Mouse (Mus musculus): ENCODE measurements around the gene Ece1.

The Ece1 gene

GRCm38 (mm10) chr4:137887337-137887992 lies 25.4 kb downstream of the Ece1 start:
- DNase-seq, result no peak

- DNase-seq, result no peak
Observed at GRCm38 (mm10) chr4:137887993-137888388, 26.0 kb downstream of the Ece1 start.

DNA sequence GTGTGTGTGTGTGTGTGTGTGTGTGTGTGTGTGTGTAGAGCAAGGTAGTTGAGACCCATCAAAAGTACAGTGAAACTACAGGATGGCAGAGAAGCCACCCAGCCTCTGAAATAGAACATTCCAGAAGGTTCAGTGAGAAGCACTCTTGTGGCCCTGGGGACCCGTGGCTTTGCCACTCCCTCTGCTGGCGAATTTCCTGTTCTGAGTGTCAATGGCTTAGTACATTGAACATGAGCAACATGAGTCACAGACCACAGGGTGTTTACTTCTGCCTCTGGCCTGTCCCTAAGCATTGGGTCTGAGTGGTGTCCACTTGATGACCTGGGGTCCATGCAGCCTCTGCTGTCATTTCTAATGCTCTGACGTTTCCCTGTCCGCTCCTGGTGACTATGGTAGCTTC lies 28.6 kb downstream of the Ece1 start:
- DNase-seq, result peak; percentile 46

- no peak for DNase-seq
Observed at GRCm38 (mm10) chr4:137891553-137892145, 29.6 kb downstream of the Ece1 start.

DNA sequence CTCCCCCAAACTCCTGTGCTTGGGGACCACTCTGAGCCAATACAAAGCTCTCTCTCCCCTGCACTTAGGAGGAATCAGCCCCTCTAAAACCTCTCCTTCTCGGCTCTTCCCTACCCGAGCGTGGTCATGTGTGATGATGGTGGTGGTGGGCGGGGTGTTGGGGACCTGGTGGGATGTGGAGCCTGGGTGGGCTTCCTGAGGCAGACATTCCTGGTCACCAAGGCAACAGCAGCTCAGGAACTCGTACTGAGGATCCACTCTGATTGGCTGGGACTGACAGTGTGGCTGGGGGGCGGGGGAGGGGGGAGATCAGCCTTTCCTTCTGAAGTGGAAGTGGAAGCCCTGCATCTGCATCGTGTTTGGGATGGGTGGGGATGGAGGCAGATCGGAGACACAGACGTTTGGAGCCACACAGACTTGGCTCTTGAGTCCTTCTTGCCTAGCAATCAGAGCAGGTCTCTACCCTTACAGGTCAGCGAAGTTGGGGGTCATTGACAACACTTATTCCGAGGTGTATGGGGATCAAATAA lies 30.7 kb downstream of the Ece1 start:
- no peak for DNase-seq

GRCm38 (mm10) chr4:137896612-137897297 lies 34.7 kb downstream of the Ece1 start:
- DNase-seq, result no peak

GRCm38 (mm10) chr4:137897298-137897612 lies 35.2 kb downstream of the Ece1 start:
- peak; percentile 75 for DNase-seq

DNA sequence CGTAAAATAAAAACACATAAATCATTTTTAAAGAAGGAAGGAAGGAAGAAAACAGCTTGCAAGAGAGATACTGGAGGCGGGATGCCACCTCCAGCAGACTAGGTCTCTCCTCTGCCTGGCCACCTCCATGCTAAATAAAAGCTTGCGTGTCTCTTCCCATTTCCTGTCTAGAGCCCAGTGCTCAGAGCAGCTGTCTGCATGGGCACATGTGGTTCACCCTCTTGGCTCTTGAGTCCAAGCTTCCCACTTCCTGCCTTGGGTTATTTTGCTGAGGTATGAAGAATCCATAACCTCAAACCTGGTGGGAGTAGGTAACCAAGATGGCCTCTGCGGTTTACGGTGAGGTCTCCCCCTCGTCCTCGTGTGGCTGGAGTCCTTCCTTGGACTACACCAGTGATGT lies 36.5 kb downstream of the Ece1 start:
- no peak for DNase-seq

DNA sequence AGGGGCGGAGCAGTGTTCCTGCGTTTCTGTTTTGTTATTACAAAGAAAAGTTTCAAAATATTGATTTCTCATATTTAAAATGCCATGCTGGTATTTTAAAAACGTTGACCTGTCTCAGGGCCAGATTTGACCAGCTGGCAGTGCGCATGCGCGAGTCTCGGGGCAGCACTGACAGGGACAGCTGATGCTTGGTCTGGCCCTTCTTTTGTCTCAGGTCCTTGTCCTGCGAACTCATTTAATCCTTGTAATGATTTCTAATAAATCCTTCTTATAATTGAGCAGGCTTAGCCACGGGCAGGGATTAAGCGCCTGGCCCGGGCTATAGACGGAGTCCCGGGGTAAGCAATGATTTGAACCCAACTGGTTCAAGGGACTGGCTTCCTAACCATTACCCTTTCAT lies 40.2 kb downstream of the Ece1 start:
- DNase-seq, result no peak

- no peak for DNase-seq
Observed at GRCm38 (mm10) chr4:137902873-137903272, 40.8 kb downstream of the Ece1 start.

DNA sequence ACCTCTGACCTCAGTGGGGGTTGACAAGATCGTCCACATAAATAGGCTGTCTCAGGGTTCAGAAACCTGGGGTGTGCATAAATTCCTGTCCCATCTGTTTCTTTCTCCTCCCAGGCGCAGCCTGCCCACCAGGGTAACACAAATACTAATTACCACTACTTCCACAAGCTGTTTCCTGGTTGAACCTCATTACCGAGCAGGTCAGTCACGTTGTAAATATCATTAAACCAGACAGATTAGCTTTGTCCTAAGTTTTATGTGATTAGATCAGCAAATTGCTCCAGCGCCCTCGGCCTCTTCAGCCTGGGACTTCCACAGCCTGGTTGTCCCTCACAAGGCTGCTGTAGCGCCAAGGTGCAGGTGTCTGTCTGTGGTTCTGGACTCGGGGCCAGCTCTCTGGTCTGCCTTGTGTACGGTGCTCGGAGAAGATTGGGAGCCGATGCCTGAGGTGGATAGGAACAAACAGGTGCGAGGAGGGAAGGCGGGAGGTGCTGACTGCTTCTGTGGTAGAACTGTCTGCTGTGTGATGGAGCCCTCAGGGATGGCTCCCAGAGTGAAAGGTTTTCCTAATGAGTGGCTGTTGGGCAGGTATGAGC lies 43.0 kb downstream of the Ece1 start:
- DNase-seq, result no peak

- no peak for DNase-seq
Observed at GRCm38 (mm10) chr4:137907979-137908378, 45.9 kb downstream of the Ece1 start.

GRCm38 (mm10) chr4:137908489-137908888 lies 46.5 kb downstream of the Ece1 start:
- no peak for DNase-seq

DNA sequence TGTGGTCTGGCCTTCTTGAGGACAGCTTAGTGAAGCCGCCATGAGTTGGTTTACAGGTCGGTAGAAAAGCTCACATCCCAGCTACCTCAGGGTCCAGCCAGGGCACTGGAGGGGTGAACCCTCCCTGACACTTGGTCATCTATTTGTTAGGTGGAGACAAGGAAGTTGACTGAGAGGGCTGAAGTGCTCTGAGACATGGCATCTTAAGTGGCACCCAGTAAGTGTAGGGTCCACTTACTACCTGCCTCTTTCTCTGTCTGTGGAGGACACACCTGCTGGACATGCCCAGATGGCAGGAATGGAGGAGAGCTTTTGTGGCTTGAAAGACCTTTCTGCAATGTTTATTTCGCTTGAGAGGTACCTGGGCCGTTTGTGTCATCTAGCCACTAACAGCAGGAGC lies 46.9 kb downstream of the Ece1 start:
- DNase-seq, result no peak

DNA sequence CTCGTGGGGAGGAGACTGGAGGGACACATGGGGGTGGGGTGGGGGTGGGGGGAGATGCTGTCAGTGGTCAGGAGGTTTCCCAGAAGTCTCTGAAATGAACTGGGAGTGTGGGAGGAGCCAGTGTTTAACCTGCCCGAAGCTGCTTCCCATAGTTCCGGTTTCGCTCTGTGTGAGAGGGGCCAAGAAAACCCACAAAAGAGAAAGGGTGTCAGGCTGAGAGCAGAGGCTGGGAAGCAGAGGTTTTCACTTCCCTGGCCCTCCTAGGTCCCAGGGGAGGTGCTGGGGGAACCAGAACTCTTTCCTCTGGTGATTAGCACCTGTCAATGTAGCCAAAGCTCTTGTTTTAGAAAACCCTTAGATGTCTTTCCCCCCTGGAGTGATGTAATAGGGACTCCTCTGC lies 47.4 kb downstream of the Ece1 start:
- DNase-seq, result no peak

GRCm38 (mm10) chr4:137910382-137911009 lies 48.5 kb downstream of the Ece1 start:
- peak; percentile 49 for DNase-seq

GRCm38 (mm10) chr4:137911657-137912056 lies 49.6 kb downstream of the Ece1 start:
- no peak for DNase-seq

- peak; percentile 39 for DNase-seq
Observed at GRCm38 (mm10) chr4:137912768-137913305, 50.8 kb downstream of the Ece1 start.

DNA sequence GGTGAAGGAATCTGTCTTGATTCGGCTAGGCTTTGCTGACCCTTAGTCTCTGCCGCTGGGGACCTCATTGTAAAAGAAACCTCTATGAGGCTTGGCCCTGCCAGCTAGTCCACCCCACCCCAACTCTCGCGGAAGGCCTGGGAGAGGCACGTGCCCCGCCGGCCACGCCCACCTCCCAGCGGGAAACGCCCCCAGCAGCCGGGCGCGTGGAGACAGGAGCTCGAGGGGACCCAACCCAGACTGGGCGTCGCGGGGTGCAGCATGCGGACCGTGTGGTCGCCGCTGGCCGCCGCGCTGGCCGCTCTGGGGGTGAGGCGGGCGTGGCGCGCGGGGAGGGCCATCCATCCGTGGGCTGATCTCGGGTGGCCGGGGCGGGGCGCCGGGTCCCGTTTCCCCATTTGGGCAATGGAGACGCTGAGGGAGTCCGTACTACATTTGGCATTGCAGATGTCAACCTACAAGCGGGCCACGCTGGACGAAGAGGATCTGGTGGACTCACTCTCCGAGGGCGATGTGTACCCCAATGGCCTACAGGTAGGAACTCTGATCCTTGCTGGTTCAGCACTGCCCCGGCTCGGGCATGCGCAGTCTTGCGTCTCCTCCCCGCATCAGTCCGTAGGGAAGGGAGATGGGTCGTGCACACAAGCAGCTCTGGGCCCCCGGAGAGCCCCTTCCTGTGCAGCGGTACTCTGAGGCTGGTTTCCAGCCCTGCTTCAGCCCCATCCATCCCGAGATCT lies 51.5 kb downstream of the Ece1 start:
- peak; percentile 77 for DNase-seq

DNA sequence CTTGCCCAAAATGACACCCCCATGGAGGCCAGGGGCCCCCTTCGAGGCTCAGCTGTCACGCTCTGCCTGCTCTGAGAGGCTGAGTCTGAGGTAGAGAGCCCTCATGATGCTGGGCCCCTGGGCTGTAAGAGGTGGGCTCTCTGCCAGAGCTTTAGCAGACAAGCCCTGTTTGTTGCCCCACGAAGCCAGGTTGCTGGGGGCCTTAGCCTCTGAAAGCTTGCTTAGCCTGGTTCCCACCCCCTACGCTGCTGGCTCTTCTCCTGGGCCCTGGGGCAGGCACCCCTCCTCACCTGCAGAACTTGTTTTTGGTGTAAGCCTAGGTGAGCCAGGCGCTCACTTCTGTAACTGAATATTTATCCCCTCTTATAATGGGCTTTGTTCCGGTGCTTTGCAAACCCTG lies 55.6 kb downstream of the Ece1 start:
- DNase-seq, result no peak

GRCm38 (mm10) chr4:137918559-137918958 lies 56.5 kb downstream of the Ece1 start:
- no peak for DNase-seq

- DNase-seq, result no peak
Observed at GRCm38 (mm10) chr4:137919116-137919515, 57.1 kb downstream of the Ece1 start.

Data from kidney, adult 18-20 months (tissue).